In genomic region chr16:50664240-50664639, GRCm38 (mm10) we compare ENCODE assay signal across 24 mouse cellular contexts.
A peak's percentile ranks its signal among the peaks of the same experiment; 100 is the strongest.
DNase-seq lines count a peak whose midpoint lies in the region; TF ChIP-seq lines count a peak whose summit lies in the region.
"Had no signal": no experiment of that assay in that cellular context is flagged by ENCODE, and none has a peak within 500 bp of the region (broad histone marks: within the 10 kb centered on the region; RNA-seq: fewer than 3 reads in every experiment).

No protein-coding gene starts in this region.

- DNase-seq in thymus, postnatal 14 days, result peak; percentile 34
- DNase-seq in thymus, postnatal 0 days (ENCODE audit: low spot score), result no peak
- DNase-seq in CH12.LX (ENCODE audit: extremely low read depth), result peak; percentile 64
- DNase-seq in thymus, postnatal 25 days, result peak; percentile 18
- no peak for DNase-seq in left cerebral cortex, postnatal 4 days
- no peak for DNase-seq in left cerebral cortex, adult 9 months (ENCODE audit: low spot score in 2 of 2)
- DNase-seq: adrenal gland, adult 8-10 months; cerebellum, adult 8-10 months; cerebellum, postnatal 25 days; gastrocnemius, postnatal 25 days; heart, adult 11 months; heart, postnatal 4 days; kidney, adult 8-10 months; kidney, postnatal 14 days; liver, postnatal 0 days; lung, postnatal 10 days; right cerebral cortex, postnatal 25 days had no signal

- TF ChIP-seq EP300 in CH12.LX (IDR thresholded peaks at IDR 0.05; ENCODE audit: low read length), result no peak

- TF ChIP-seq RAD21 in CH12.LX (IDR thresholded peaks at IDR 0.05; ENCODE audit: low read depth, low read length), result no peak

- no peak overlapping the region for H3K4me3 ChIP-seq in CH12.LX (replicated peaks in 1 of 3; ENCODE audit: low read depth in 2 of 3, low read length in 2 of 3, poor library complexity in 1 of 3)
- H3K4me3 ChIP-seq: hindbrain, embryonic 13.5 days; left cerebral cortex, adult 2 months; liver, embryonic 12.5 days; midbrain, embryonic 10.5 days; midbrain, embryonic 15.5 days; neural tube, embryonic 15.5 days had no signal

- intact Hi-C loops in left cerebral cortex, postnatal 4 days (cut with DNase I), result no loop called here

- in situ Hi-C loops in CH12.LX (cut with MboI; ENCODE audit: low pct_ligation_motif_present, low pct_unique_long_range_greater_than_20kb, low sequenced_read_pairs), result no loop called here

- TF ChIP-seq CTCF in CH12.LX (conservative IDR thresholded peaks at IDR 0.05 in 1 of 2, IDR thresholded peaks at IDR 0.05 in 1 of 2; ENCODE audit: low read depth in 2 of 2, low read length in 2 of 2), result no peak

- dilution Hi-C loops in CH12.LX (cut with MboI; ENCODE audit: extremely low pct_ligation_motif_present, extremely low pct_unique_long_range_greater_than_20kb, low sequenced_read_pairs), result no loop called here

- no peak overlapping the region for H3K4me2 ChIP-seq in CH12.LX (ENCODE audit: insufficient read depth, low read depth, poor library complexity, severe bottlenecking)
- H3K4me2 ChIP-seq: heart, embryonic 11.5 days; hindbrain, embryonic 13.5 days; liver, embryonic 12.5 days; midbrain, embryonic 15.5 days; neural tube, embryonic 15.5 days had no signal

- no peaks in the 10 kb centered on the region for H3K27me3 ChIP-seq in CH12.LX (replicated peaks)
- H3K27me3 ChIP-seq: hindbrain, embryonic 13.5 days; liver, embryonic 12.5 days; midbrain, embryonic 15.5 days; neural tube, embryonic 15.5 days had no signal

- H3K27ac ChIP-seq in CH12.LX (ENCODE audit: insufficient read depth, low read depth), result no peak overlapping the region
- H3K27ac ChIP-seq: hindbrain, embryonic 13.5 days; left cerebral cortex, adult 2 months; liver, embryonic 12.5 days; midbrain, embryonic 10.5 days; midbrain, embryonic 15.5 days; neural tube, embryonic 15.5 days had no signal

- no peak for TF ChIP-seq POLR2A in CH12.LX (IDR thresholded peaks at IDR 0.05; ENCODE audit: low read depth, low read length)

- H3K9me3 ChIP-seq in CH12.LX (replicated peaks; ENCODE audit: low read length), result no peaks in the 10 kb centered on the region
- H3K9me3 ChIP-seq: hindbrain, embryonic 13.5 days; liver, embryonic 12.5 days; midbrain, embryonic 10.5 days; midbrain, embryonic 15.5 days; neural tube, embryonic 15.5 days had no signal

- no peaks in the 10 kb centered on the region for H3K79me2 ChIP-seq in CH12.LX (replicated peaks; ENCODE audit: control insufficient read depth, extremely low read depth, insufficient read depth, poor library complexity, severe bottlenecking)

- no peaks in the 10 kb centered on the region for H3K36me3 ChIP-seq in CH12.LX (replicated peaks in 1 of 2; ENCODE audit: control insufficient read depth in 1 of 2, insufficient read depth in 1 of 2, low read length in 1 of 2)
- H3K36me3 ChIP-seq: hindbrain, embryonic 13.5 days; liver, embryonic 12.5 days; midbrain, embryonic 10.5 days; midbrain, embryonic 15.5 days; neural tube, embryonic 15.5 days had no signal

- peaks cover 3 to 13% of the 10 kb centered on the region in 2 experiments; a peak in 3 of 4 replicates for H3K4me1 ChIP-seq in CH12.LX (ENCODE audit: control insufficient read depth in 1 of 2, insufficient read depth in 2 of 2)
- H3K4me1 ChIP-seq: hindbrain, embryonic 13.5 days; liver, embryonic 12.5 days; midbrain, embryonic 10.5 days; midbrain, embryonic 15.5 days; neural tube, embryonic 15.5 days had no signal

- H3K9ac ChIP-seq in CH12.LX (ENCODE audit: insufficient read depth, low read depth), result no peak overlapping the region
- H3K9ac ChIP-seq: hindbrain, embryonic 13.5 days; liver, embryonic 12.5 days; liver, postnatal 0 days; midbrain, embryonic 15.5 days; neural tube, embryonic 15.5 days had no signal

TF ChIP-seq in CH12.LX, 34 proteins besides CTCF, POLR2A, EP300 and RAD21:
- TF ChIP-seq ELF1 (IDR thresholded peaks at IDR 0.05; ENCODE audit: low read depth, low read length) (peak; percentile 66), ZNF384 (IDR thresholded peaks at IDR 0.05; ENCODE audit: low read depth, low read length) (0 out of 2 replicates have a peak, but pooled peaks have one; percentile 43), ZKSCAN1 (IDR thresholded peaks at IDR 0.05; ENCODE audit: borderline replicate concordance, low read depth, low read length) (no peak)
TF ChIP-seq in CH12.LX: peak in this region for 2.

Comparison
In these comparisons a context has a peak if more than half of its experiments do, and no peak if none do; other contexts are left out.
1. DNase-seq: peak in thymus, postnatal 14 days (single experiment), CH12.LX (single experiment) and thymus, postnatal 25 days (single experiment); none in thymus, postnatal 0 days (single experiment), left cerebral cortex, postnatal 4 days (single experiment) and left cerebral cortex, adult 9 months (0 of 2).